Mouse (Mus musculus): ENCODE results near the gene Smpd4. TPM values are rescaled to one million over a fixed set of nuclear protein-coding genes. Genes with fewer than 3 reads are reported as not detected.

The Smpd4 gene
- polyA plus RNA-seq, 1 experiment from 2014 or later: 21.2 TPM

DNA sequence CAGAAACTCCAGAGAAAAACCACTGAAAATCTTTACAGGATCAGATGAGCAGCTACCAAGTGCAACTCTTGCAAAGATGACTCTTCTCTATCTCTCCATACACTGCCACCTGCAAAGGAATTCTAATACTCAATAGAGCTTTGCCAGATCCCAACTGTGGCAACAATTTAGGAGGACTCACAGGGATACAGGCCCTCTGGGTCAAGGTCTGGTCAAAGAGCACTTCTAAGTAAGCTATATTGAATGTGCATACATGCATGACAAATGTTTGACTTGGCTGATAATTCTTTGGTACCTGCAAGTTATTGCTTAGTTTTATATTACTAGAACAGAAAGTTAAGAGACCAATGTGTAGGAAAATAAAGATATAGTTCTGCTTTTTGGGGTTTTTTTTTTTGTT is 46.4 kb downstream of the Smpd4 start:
- no peak overlapping the region for H3K4me3 ChIP-seq (replicated peaks; ENCODE audit: low read depth, low read length)
- DNase-seq (ENCODE audit: low spot score) (no peak), ATAC-seq (replicated peaks; ENCODE audit: low FRiP score, low read depth) (no peak)
- no peak overlapping the region for H3K9ac ChIP-seq (ENCODE audit: low read depth, low read length)
- H3K4me1 ChIP-seq (replicated peaks; ENCODE audit: insufficient read depth, low read length): no peaks in the 10 kb centered on the region
- H3K27me3 ChIP-seq (ENCODE audit: insufficient read depth, low read length): no peaks in the 10 kb centered on the region
- no peaks in the 10 kb centered on the region for H3K9me3 ChIP-seq (replicated peaks; ENCODE audit: low read length)
- no peak overlapping the region for H3K27ac ChIP-seq
- TF ChIP-seq CTCF (IDR thresholded peaks at IDR 0.05; ENCODE audit: low read depth): no peak
- no peak overlapping the region for H3K4me2 ChIP-seq (ENCODE audit: low read length)
- peaks cover 48% of the 10 kb centered on the region for H3K36me3 ChIP-seq (ENCODE audit: insufficient read depth, low read length)

DNA sequence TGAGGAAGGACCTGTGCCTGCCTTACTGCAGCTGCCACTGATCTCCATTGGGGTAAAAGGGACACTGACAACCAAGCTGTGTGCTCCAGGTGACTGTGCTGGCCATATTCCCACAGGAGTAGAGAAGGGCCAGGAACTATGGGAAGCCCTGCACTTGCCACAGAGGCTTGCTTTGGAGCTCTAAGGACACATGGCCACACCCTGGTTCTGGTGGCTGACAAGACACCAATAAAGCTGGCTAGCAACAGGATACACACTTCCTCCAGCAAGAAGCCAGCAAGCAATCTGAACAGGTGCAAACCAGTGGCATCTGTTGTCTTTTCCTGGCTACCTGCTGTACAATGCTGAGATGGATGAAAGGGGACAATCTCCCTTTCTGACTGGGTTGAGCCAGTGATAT is 50.7 kb downstream of the Smpd4 start:
- Histone ChIP-seq H3K9ac (ENCODE audit: low read depth, low read length) (no peak overlapping the region), H3K4me3 (replicated peaks; ENCODE audit: low read depth, low read length) (no peak overlapping the region), H3K4me2 (ENCODE audit: low read length) (no peak overlapping the region), H3K4me1 (replicated peaks; ENCODE audit: insufficient read depth, low read length) (no peaks in the 10 kb centered on the region), H3K27me3 (ENCODE audit: insufficient read depth, low read length) (no peaks in the 10 kb centered on the region), H3K27ac (no peak overlapping the region), H3K9me3 (replicated peaks; ENCODE audit: low read length) (no peaks in the 10 kb centered on the region), H3K36me3 (ENCODE audit: insufficient read depth, low read length) (peaks cover 43% of the 10 kb centered on the region)
- no peak for TF ChIP-seq CTCF (IDR thresholded peaks at IDR 0.05; ENCODE audit: low read depth)
- ATAC-seq (replicated peaks; ENCODE audit: low FRiP score, low read depth) (no peak), DNase-seq (ENCODE audit: low spot score) (no peak)

Other genes with a start within 250 kb of the Smpd4 start
- 11.9 and 12.8 TPM in 2 replicates for gene Snap29, start 213.4 kb upstream of the Smpd4 start, polyA plus RNA-seq (2015; fragmentation: Nextera tagmentation; extraction: Ambion mirVana)
- 27.3 and 28.5 TPM in 2 replicates for gene Pi4ka, start 213.0 kb upstream of the Smpd4 start, polyA plus RNA-seq (2015; fragmentation: Nextera tagmentation; extraction: Ambion mirVana)
- gene Crkl, start 167.4 kb upstream of the Smpd4 start, polyA plus RNA-seq (2015; fragmentation: Nextera tagmentation; extraction: Ambion mirVana): 50.7 and 51.3 TPM in 2 replicates
- 1.4 and 2.4 TPM in 2 replicates for gene Aifm3, start 129.7 kb upstream of the Smpd4 start, polyA plus RNA-seq (2015; fragmentation: Nextera tagmentation; extraction: Ambion mirVana)
- 65.7 and 73.4 TPM in 2 replicates for gene Lztr1, start 110.7 kb upstream of the Smpd4 start, polyA plus RNA-seq (2015; fragmentation: Nextera tagmentation; extraction: Ambion mirVana)
- gene Thap7, start 88.2 kb upstream of the Smpd4 start, polyA plus RNA-seq (2015; fragmentation: Nextera tagmentation; extraction: Ambion mirVana): 58.6 and 62.8 TPM in 2 replicates
- gene Lrrc74b, start 58.1 kb upstream of the Smpd4 start, polyA plus RNA-seq (2015; fragmentation: Nextera tagmentation; extraction: Ambion mirVana): 0.20 and 0.26 TPM in 2 replicates
- gene P2rx6, start 57.5 kb upstream of the Smpd4 start, polyA plus RNA-seq (2015; fragmentation: Nextera tagmentation; extraction: Ambion mirVana): 0.62 and 0.74 TPM in 2 replicates
- gene Slc7a4, start 36.1 kb upstream of the Smpd4 start, polyA plus RNA-seq (2015; fragmentation: Nextera tagmentation; extraction: Ambion mirVana): 14.3 and 15.5 TPM in 2 replicates
- 8.1 and 8.6 TPM in 2 replicates for gene Ccdc74a, start 27.1 kb downstream of the Smpd4 start, polyA plus RNA-seq (2015; fragmentation: Nextera tagmentation; extraction: Ambion mirVana)
- gene Med15, start 113.5 kb downstream of the Smpd4 start, polyA plus RNA-seq (2015; fragmentation: Nextera tagmentation; extraction: Ambion mirVana): 29.4 TPM in 2 replicates
- 39.3 and 42.8 TPM in 2 replicates for gene Klhl22, start 140.3 kb downstream of the Smpd4 start, polyA plus RNA-seq (2015; fragmentation: Nextera tagmentation; extraction: Ambion mirVana)
- 12.2 and 18.7 TPM in 2 replicates for gene Scarf2, start 177.9 kb downstream of the Smpd4 start, polyA plus RNA-seq (2015; fragmentation: Nextera tagmentation; extraction: Ambion mirVana)
- gene B830017H08Rik, start 213.8 kb downstream of the Smpd4 start, polyA plus RNA-seq (2015; fragmentation: Nextera tagmentation; extraction: Ambion mirVana): 1.7 and 2.2 TPM in 2 replicates
- 131 and 147 TPM in 2 replicates for gene Car15, start 219.0 kb downstream of the Smpd4 start, polyA plus RNA-seq (2015; fragmentation: Nextera tagmentation; extraction: Ambion mirVana)